Mouse (Mus musculus): ENCODE data around the gene Crlf1. TPM values are rescaled to one million over a fixed set of nuclear protein-coding genes. Genes with fewer than 3 reads are reported as not detected.

Gene Crlf1
- polyA plus RNA-seq, 1 experiment from 2014 or later: 0.92 TPM

DNA sequence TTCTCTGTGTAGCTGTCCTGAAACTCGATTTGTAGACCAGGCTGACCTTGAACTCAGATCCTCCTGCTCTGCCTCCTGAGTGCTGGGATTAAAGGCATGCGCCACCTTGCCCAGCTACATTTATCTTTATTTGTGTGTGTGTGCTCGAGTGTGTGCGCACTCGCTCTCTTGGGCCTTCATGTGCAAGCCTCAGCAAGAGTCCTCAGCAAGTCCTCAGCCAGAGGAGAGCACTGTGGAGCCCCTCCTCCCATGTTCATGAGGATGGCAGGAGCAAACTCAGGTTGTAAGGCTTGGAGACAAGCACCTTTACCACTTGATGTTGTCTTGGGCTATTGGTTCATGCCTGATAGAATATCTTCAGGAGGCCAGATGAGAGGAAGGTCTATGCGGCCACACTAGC lies 54.8 kb downstream of the Crlf1 start:
- Histone ChIP-seq H3K4me3 (no peak overlapping the region), H3K4me2 (no peak overlapping the region), H3K9me3 (replicated peaks) (no peaks in the 10 kb centered on the region), H3K9ac (no peak overlapping the region), H3K4me1 (peaks cover 3% of the 10 kb centered on the region; the same call in 1 of the 2 replicates), H3K36me3 (ENCODE audit: poor library complexity, severe bottlenecking) (no peaks in the 10 kb centered on the region), H3K27me3 (no peaks in the 10 kb centered on the region), H3K27ac (no peak overlapping the region)
- WGBS: 93% methylated on average over 6 of the region's 6 CpGs
- no peak for ATAC-seq

- no peak overlapping the region for H3K4me2 ChIP-seq
These were observed 56.6 kb downstream of the Crlf1 start for GRCm38 (mm10) chr8:70549412-70550184.

GRCm38 (mm10) chr8:70551558-70552161 lies 58.7 kb downstream of the Crlf1 start:
- no peak for ATAC-seq
- no peaks in the 10 kb centered on the region for H3K36me3 ChIP-seq (ENCODE audit: poor library complexity, severe bottlenecking)
- H3K4me1 ChIP-seq: peaks cover 17% of the 10 kb centered on the region
- 86% methylated on average over 3 of the region's 3 CpGs for WGBS
- H3K27ac ChIP-seq: no peak overlapping the region
- no peaks in the 10 kb centered on the region for H3K27me3 ChIP-seq
- H3K4me3 ChIP-seq: no peak overlapping the region
- no peak overlapping the region for H3K4me2 ChIP-seq
- no peaks in the 10 kb centered on the region for H3K9me3 ChIP-seq (replicated peaks)
- H3K9ac ChIP-seq: no peak overlapping the region; the same call in 1 of the 2 replicates

More at GRCm38 (mm10) chr8:70549412-70550184, 56.6 kb downstream of the Crlf1 start:
- no peak for ATAC-seq
- Histone ChIP-seq H3K27ac (no peak overlapping the region), H3K9ac (no peak overlapping the region), H3K4me3 (no peak overlapping the region), H3K9me3 (replicated peaks) (no peaks in the 10 kb centered on the region), H3K4me1 (peaks cover 17% of the 10 kb centered on the region), H3K27me3 (no peaks in the 10 kb centered on the region), H3K36me3 (ENCODE audit: poor library complexity, severe bottlenecking) (no peaks in the 10 kb centered on the region)
- 96% methylated on average over 10 of the region's 10 CpGs for WGBS

- WGBS: 39% methylated on average over 1 of the region's 1 CpGs
- H3K4me2 ChIP-seq: no peak overlapping the region
These were observed 59.9 kb downstream of the Crlf1 start for GRCm38 (mm10) chr8:70552836-70553235.

More at GRCm38 (mm10) chr8:70552836-70553235, 59.9 kb downstream of the Crlf1 start:
- Histone ChIP-seq H3K27ac (no peak overlapping the region), H3K4me1 (peaks cover 17% of the 10 kb centered on the region), H3K27me3 (no peaks in the 10 kb centered on the region), H3K9me3 (replicated peaks) (no peaks in the 10 kb centered on the region), H3K9ac (no peak overlapping the region), H3K4me3 (no peak overlapping the region), H3K36me3 (ENCODE audit: poor library complexity, severe bottlenecking) (no peaks in the 10 kb centered on the region)
- ATAC-seq: no peak

Other genes starting within 250 kb of the Crlf1 start
- gene Homer3, start 210.3 kb upstream of the Crlf1 start, polyA plus RNA-seq (2015; fragmentation: Nextera tagmentation; extraction: Ambion mirVana): 65.0 and 66.0 TPM in 2 replicates
- 52.4 and 53.7 TPM in 2 replicates for gene Ddx49, start 190.7 kb upstream of the Crlf1 start, polyA plus RNA-seq (2015; fragmentation: Nextera tagmentation; extraction: Ambion mirVana)
- 268 and 274 TPM in 2 replicates for gene Cope, start 190.6 kb upstream of the Crlf1 start, polyA plus RNA-seq (2015; fragmentation: Nextera tagmentation; extraction: Ambion mirVana)
- gene Cers1, start 177.4 kb upstream of the Crlf1 start, polyA plus RNA-seq (2015; fragmentation: Nextera tagmentation; extraction: Ambion mirVana): 18.2 and 20.1 TPM in 2 replicates
- gene Gdf1, start 163.3 kb upstream of the Crlf1 start, polyA plus RNA-seq (2015; fragmentation: Nextera tagmentation; extraction: Ambion mirVana): 0.89 and 2.5 TPM in 2 replicates
- gene Upf1, start 139.9 kb upstream of the Crlf1 start, polyA plus RNA-seq (2015; fragmentation: Nextera tagmentation; extraction: Ambion mirVana): 14.2 and 16.3 TPM in 2 replicates
- 0.18 and 0.35 TPM in 2 replicates for gene Comp, start 119.6 kb upstream of the Crlf1 start, polyA plus RNA-seq (2015; fragmentation: Nextera tagmentation; extraction: Ambion mirVana)
- gene Crtc1, start 53.6 kb upstream of the Crlf1 start, polyA plus RNA-seq (2015; fragmentation: Nextera tagmentation; extraction: Ambion mirVana): 23.4 and 28.2 TPM in 2 replicates
- gene Klhl26, start 16.2 kb upstream of the Crlf1 start, polyA plus RNA-seq (2015; fragmentation: Nextera tagmentation; extraction: Ambion mirVana): 15.3 and 16.4 TPM in 2 replicates
- gene Tmem59l, start 5.8 kb upstream of the Crlf1 start, polyA plus RNA-seq (2015; fragmentation: Nextera tagmentation; extraction: Ambion mirVana): 32.5 and 38.0 TPM in 2 replicates
- 150 and 154 TPM in 2 replicates for gene Rex1bd, start 13.6 kb downstream of the Crlf1 start, polyA plus RNA-seq (2015; fragmentation: Nextera tagmentation; extraction: Ambion mirVana)
- gene Uba52, start 17.6 kb downstream of the Crlf1 start, polyA plus RNA-seq (2015; fragmentation: Nextera tagmentation; extraction: Ambion mirVana): 812 and 920 TPM in 2 replicates
- gene Fkbp8, start 34.6 kb downstream of the Crlf1 start, polyA plus RNA-seq (2015; fragmentation: Nextera tagmentation; extraction: Ambion mirVana): 357 and 385 TPM in 2 replicates
- 52.5 and 53.6 TPM in 2 replicates for gene Kxd1, start 34.8 kb downstream of the Crlf1 start, polyA plus RNA-seq (2015; fragmentation: Nextera tagmentation; extraction: Ambion mirVana)
- 16.5 and 16.6 TPM in 2 replicates for gene Ell, start 46.3 kb downstream of the Crlf1 start, polyA plus RNA-seq (2015; fragmentation: Nextera tagmentation; extraction: Ambion mirVana)
- gene Isyna1, start 101.2 kb downstream of the Crlf1 start, polyA plus RNA-seq (2015; fragmentation: Nextera tagmentation; extraction: Ambion mirVana): 87.1 and 105 TPM in 2 replicates
- gene Ssbp4, start 115.7 kb downstream of the Crlf1 start, polyA plus RNA-seq (2015; fragmentation: Nextera tagmentation; extraction: Ambion mirVana): 81.9 and 101 TPM in 2 replicates
- 0.65 and 0.68 TPM in 2 replicates for gene Lrrc25, start 123.0 kb downstream of the Crlf1 start, polyA plus RNA-seq (2015; fragmentation: Nextera tagmentation; extraction: Ambion mirVana)
- 0.15 TPM in 1 of 2 replicates, not detected in the other for gene Gdf15, start 139.3 kb downstream of the Crlf1 start, polyA plus RNA-seq (2015; fragmentation: Nextera tagmentation; extraction: Ambion mirVana)
- gene Pgpep1, start 167.2 kb downstream of the Crlf1 start, polyA plus RNA-seq (2015; fragmentation: Nextera tagmentation; extraction: Ambion mirVana): 64.6 and 80.8 TPM in 2 replicates
- gene Lsm4, start 180.1 kb downstream of the Crlf1 start, polyA plus RNA-seq (2015; fragmentation: Nextera tagmentation; extraction: Ambion mirVana): 238 and 239 TPM in 2 replicates
- gene Jund, start 205.8 kb downstream of the Crlf1 start, polyA plus RNA-seq (2015; fragmentation: Nextera tagmentation; extraction: Ambion mirVana): 58.6 and 68.8 TPM in 2 replicates
- gene Iqcn, start 210.3 kb downstream of the Crlf1 start, polyA plus RNA-seq (2015; fragmentation: Nextera tagmentation; extraction: Ambion mirVana): 0.05 and 0.11 TPM in 2 replicates
- gene Gm3336, start 225.4 kb downstream of the Crlf1 start, polyA plus RNA-seq (2015; fragmentation: Nextera tagmentation; extraction: Ambion mirVana): not detected in 2 replicates
- 0.10 TPM in 1 of 2 replicates, not detected in the other for gene Pde4c, start 230.6 kb downstream of the Crlf1 start, polyA plus RNA-seq (2015; fragmentation: Nextera tagmentation; extraction: Ambion mirVana)

Measured in forebrain, embryonic 13.5 days (tissue).